26 mouse cellular contexts compared by ENCODE assay signal in genomic region chr8:8774496-8775015, GRCm38 (mm10).
DNase-seq lines count a peak whose midpoint lies in the region; ATAC-seq and TF ChIP-seq lines count a peak whose summit lies in the region.
"Had no signal": no experiment of that assay in that cellular context is flagged by ENCODE, and none has a peak within 500 bp of the region (broad histone marks: within the 10 kb centered on the region; RNA-seq: fewer than 3 reads in every experiment).

No protein-coding gene starts in this region.

- H3K4me2 ChIP-seq in lung, embryonic 14.5 days, result no peak overlapping the region
- H3K4me2 ChIP-seq: embryonic facial prominence, embryonic 13.5 days; heart, embryonic 12.5 days; midbrain, embryonic 11.5 days had no signal

- H3K27me3 ChIP-seq in lung, embryonic 14.5 days (ENCODE audit: insufficient read depth, low read length), result no peaks in the 10 kb centered on the region
- H3K27me3 ChIP-seq: heart, embryonic 12.5 days had no signal

- ATAC-seq in lung, embryonic 14.5 days (ENCODE audit: insufficient read depth), result no peak
- no peak for ATAC-seq in CD4-positive, CD25-positive, alpha-beta regulatory T cell, adult 4 months
- ATAC-seq: forebrain, embryonic 16.5 days; hindbrain, embryonic 16.5 days; midbrain, embryonic 16.5 days had no signal

- DNase-seq in gastrocnemius, adult 2 months, result no peak
- no peak for DNase-seq in gastrocnemius, postnatal 36 days
- DNase-seq in lung, embryonic 14.5 days, result peak; percentile 32
- DNase-seq in lung, postnatal 25 days (ENCODE audit: low spot score), result no peak
- peak; percentile 36 for DNase-seq in ES-CJ7 (ENCODE audit: low read depth, low spot score)
- DNase-seq in embryo, embryonic 10.5 days (ENCODE audit: low spot score), result peak; percentile 8
- DNase-seq in layer of hippocampus, adult 9-10 months (ENCODE audit: low spot score), result no peak
- DNase-seq: adrenal gland, postnatal 10 days; cerebellum, adult 11 months; cerebellum, adult 9-11 months; gastrocnemius, postnatal 10 days; kidney, adult 18-20 months; kidney, postnatal 4 days; liver; lung, postnatal 10 days; right cerebral cortex, postnatal 25 days; thymus, postnatal 14 days had no signal

- TF ChIP-seq CTCF in gastrocnemius, adult 2 months (IDR thresholded peaks at IDR 0.05), result no peak
- TF ChIP-seq CTCF in lung, embryonic 14.5 days (IDR thresholded peaks at IDR 0.05; ENCODE audit: low read depth), result no peak

- H3K9me3 ChIP-seq in lung, embryonic 14.5 days (ENCODE audit: low read depth, low read length), result no peaks in the 10 kb centered on the region
- H3K9me3 ChIP-seq: embryonic facial prominence, embryonic 13.5 days; heart, embryonic 12.5 days had no signal

- H3K4me1 ChIP-seq in lung, embryonic 14.5 days (ENCODE audit: insufficient read depth), result peaks cover 2% of the 10 kb centered on the region; the same call in 1 of the 2 replicates
- H3K4me1 ChIP-seq: embryonic facial prominence, embryonic 13.5 days; heart, embryonic 12.5 days had no signal

- no peak overlapping the region for H3K4me3 ChIP-seq in gastrocnemius, adult 2 months
- H3K4me3 ChIP-seq in lung, embryonic 14.5 days (ENCODE audit: low read depth, low read length), result no peak overlapping the region
- H3K4me3 ChIP-seq: embryonic facial prominence, embryonic 13.5 days; heart, embryonic 12.5 days had no signal

- H3K27ac ChIP-seq in gastrocnemius, adult 2 months, result peak overlapping the region; percentile 56
- H3K27ac ChIP-seq in lung, embryonic 14.5 days (ENCODE audit: low read depth), result no peak overlapping the region; the same call in 1 of the 2 replicates
- H3K27ac ChIP-seq: embryonic facial prominence, embryonic 13.5 days; kidney, postnatal 0 days; liver, embryonic 14.5 days had no signal

- H3K36me3 ChIP-seq in lung, embryonic 14.5 days (ENCODE audit: insufficient read depth), result no peaks in the 10 kb centered on the region
- H3K36me3 ChIP-seq: embryonic facial prominence, embryonic 13.5 days; heart, embryonic 12.5 days had no signal

- intact Hi-C loops in gastrocnemius, adult 2 months (cut with DNase I), result loop anchor here (5.0 kb wide), 2 partner anchors 37 to 53 kb away; no protein-coding TSS in a partner anchor
- intact Hi-C loops in gastrocnemius, postnatal 36 days (cut with DNase I), result no loop called here

- H3K9ac ChIP-seq in lung, embryonic 14.5 days, result no peak overlapping the region
- H3K9ac ChIP-seq: embryonic facial prominence, embryonic 13.5 days; heart, embryonic 12.5 days; liver, embryonic 14.5 days had no signal

- WGBS in lung, embryonic 14.5 days, result 24% methylated on average over 5 of the region's 5 CpGs

Comparison
In these comparisons a context has a peak if more than half of its experiments do, and no peak if none do; other contexts are left out.
1. DNase-seq: peak in lung, embryonic 14.5 days (single experiment), ES-CJ7 (single experiment) and embryo, embryonic 10.5 days (single experiment); none in gastrocnemius, adult 2 months (single experiment), gastrocnemius, postnatal 36 days (0 of 2), lung, postnatal 25 days (single experiment) and layer of hippocampus, adult 9-10 months (single experiment).